Mouse (Mus musculus) E14TG2a.4 (cell line): Measurements from ENCODE around the gene Vwa1.

Source experiments
- H3K27me3 ChIP-seq: 2 replicates; pipeline ENCODE4 v1.6.1; 2014; ENCODE audit warnings: low read length, control low read depth; ENCODE audit not compliant: insufficient read depth
- H3K36me3 ChIP-seq: 2 replicates; pipeline ENCODE4 v1.6.1; 2014; ENCODE audit warnings: low read length, control low read depth; ENCODE audit not compliant: insufficient read depth
- H3K4me1 ChIP-seq: replicated peaks from 2 replicates; pipeline ENCODE4 v1.6.1; 2014; ENCODE audit warnings: low read depth, low read length, control low read depth
- H3K4me3 ChIP-seq: replicated peaks from 2 replicates; pipeline ENCODE4 v1.5.1; 2014; ENCODE audit warnings: mild to moderate bottlenecking, low read length
- H3K9me3 ChIP-seq: 2 replicates; pipeline ENCODE4 v1.6.1; 2014; ENCODE audit warnings: low read length, control low read depth
- CTCF ChIP-seq: conservative IDR thresholded peaks from 2 replicates; pipeline ENCODE4 v1.5.1; 2014; ENCODE audit warnings: low read length
- NANOG ChIP-seq: IDR thresholded peaks from 2 replicates; pipeline ENCODE4 v1.6.1; 2014; ENCODE audit warnings: borderline replicate concordance, low read length, mixed read lengths
- POU5F1 ChIP-seq: IDR thresholded peaks from 2 replicates; pipeline ENCODE4 v1.6.1; 2014; ENCODE audit warnings: low read length, borderline replicate concordance

The Vwa1 gene

DNA sequence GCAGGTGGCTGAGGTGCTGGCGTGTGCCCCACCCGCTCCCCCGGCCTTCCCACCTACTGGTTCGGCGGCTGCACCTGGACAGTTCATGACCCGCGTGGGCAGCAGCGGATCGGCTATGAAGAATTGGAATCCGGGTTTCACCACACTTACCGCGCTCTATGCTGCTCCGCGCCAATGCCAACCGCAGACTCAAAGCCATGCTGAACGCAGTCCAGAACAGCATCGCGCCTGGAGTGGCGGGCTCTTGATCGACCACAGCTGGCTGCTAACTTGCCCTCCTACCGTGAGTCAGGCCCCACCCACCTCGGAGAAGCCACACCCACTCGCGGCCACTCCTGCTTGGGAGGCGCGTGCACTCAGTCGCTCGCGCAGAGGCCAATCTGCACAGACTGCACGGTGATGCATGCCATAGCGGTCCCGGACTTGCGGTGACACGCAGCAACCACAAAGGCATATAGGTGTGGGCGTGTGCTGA lies at the start of gene Vwa1:
Gene Vwa1 (minus strand): TSS at position 419 of the 475 bp plus-strand sequence.
- H3K27me3 ChIP-seq: peaks cover 75% of the 10 kb centered on the region
- TF ChIP-seq NANOG (peak; percentile 31; the same call in 1 of the 2 replicates), CTCF (no peak)
- peaks cover 63% of the 10 kb centered on the region for H3K4me1 ChIP-seq
- H3K36me3 ChIP-seq: no peaks in the 10 kb centered on the region
- no peaks in the 10 kb centered on the region for H3K9me3 ChIP-seq
- peak within 1 kb of the TSS; percentile 76 for H3K4me3 ChIP-seq

DNA sequence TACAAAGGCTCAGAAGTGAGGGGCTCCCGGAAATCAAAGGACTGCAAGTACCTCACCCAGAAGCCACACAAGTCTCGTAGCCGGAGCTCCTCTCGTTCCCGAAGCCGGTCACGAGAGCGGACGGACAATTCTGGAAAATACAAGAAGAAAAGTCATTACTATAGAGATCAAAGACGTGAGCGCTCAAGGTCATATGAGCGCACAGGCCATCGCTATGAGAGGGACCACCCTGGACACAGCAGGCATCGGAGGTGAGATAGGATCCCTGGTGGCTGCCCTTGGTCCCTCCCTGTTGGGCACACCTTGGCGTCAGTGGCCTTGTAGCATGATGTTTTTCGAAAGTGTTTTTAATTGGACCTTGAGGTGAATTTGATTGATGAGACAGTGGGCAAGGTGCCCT lies 48.9 kb upstream of the Vwa1 start:
- Histone ChIP-seq H3K36me3 (peaks cover 97% of the 10 kb centered on the region), H3K27me3 (no peaks in the 10 kb centered on the region), H3K4me3 (no peak overlapping the region), H3K4me1 (peaks cover 35% of the 10 kb centered on the region), H3K9me3 (no peaks in the 10 kb centered on the region)
- TF ChIP-seq CTCF: no peak
- TF ChIP-seq POU5F1: no peak
- TF ChIP-seq NANOG: no peak

- Histone ChIP-seq H3K4me3 (no peak overlapping the region), H3K27me3 (no peaks in the 10 kb centered on the region), H3K9me3 (no peaks in the 10 kb centered on the region), H3K36me3 (peaks cover 99% of the 10 kb centered on the region), H3K4me1 (peaks cover 49% of the 10 kb centered on the region)
- TF ChIP-seq CTCF: no peak; the same call in 1 of the 2 replicates
- TF ChIP-seq POU5F1: no peak
- TF ChIP-seq NANOG: no peak
These were observed 46.5 kb upstream of the Vwa1 start for GRCm38 (mm10) chr4:155821025-155821424.

DNA sequence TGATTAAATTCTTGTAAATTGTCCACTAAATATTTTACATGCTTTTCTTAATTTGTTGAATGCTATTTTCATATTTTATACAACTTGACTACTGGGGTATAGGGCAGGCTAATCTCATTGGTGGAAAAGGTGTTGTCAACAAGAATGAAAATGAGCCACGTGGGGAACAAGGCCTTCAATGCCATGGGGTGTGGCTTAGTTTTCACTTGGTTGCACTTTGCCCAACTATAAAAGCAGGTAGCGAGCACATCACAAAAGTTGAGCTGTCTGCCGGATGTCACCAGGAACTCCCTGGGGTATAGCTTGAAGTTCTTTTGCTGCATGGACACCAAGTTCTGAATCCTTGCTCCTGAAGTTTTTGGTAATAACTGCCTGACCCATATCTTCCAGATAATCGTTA lies 43.0 kb upstream of the Vwa1 start:
- Histone ChIP-seq H3K4me3 (no peak overlapping the region), H3K4me1 (peaks cover 56% of the 10 kb centered on the region), H3K36me3 (peaks cover 93% of the 10 kb centered on the region), H3K9me3 (no peaks in the 10 kb centered on the region), H3K27me3 (no peaks in the 10 kb centered on the region)
- TF ChIP-seq POU5F1: no peak
- TF ChIP-seq CTCF: no peak
- no peak for TF ChIP-seq NANOG

DNA sequence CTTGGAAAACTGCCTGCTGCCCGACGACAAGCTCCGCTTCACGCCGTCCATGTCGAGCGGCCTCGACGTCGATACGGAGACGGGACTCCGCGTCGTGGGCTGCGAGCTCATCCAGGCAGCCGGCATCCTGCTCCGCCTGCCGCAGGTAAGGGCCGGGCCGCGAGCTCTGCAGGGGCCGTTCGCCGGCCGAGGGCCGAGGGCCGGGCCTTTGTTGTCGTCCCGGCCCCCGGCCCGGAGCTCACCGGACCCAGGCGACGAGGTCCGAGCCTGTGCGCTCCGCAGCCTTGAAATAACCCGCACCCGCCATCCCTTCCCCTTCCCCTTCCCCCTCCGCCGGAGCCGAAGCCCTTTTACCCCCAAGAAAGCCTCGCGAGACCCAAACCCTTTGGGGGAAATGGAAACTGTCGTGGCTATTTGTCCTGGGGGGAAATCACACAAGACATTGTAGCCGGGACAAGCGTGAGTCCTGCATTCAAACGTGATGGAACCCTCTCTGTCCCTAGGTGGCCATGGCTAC lies 38.2 kb upstream of the Vwa1 start:
- H3K9me3 ChIP-seq: no peaks in the 10 kb centered on the region
- peaks cover 58% of the 10 kb centered on the region for H3K4me1 ChIP-seq
- peaks cover 83% of the 10 kb centered on the region for H3K36me3 ChIP-seq
- no peaks in the 10 kb centered on the region for H3K27me3 ChIP-seq
- H3K4me3 ChIP-seq: peak overlapping the region; percentile 94
- TF ChIP-seq CTCF (no peak), NANOG (no peak), POU5F1 (no peak)

DNA sequence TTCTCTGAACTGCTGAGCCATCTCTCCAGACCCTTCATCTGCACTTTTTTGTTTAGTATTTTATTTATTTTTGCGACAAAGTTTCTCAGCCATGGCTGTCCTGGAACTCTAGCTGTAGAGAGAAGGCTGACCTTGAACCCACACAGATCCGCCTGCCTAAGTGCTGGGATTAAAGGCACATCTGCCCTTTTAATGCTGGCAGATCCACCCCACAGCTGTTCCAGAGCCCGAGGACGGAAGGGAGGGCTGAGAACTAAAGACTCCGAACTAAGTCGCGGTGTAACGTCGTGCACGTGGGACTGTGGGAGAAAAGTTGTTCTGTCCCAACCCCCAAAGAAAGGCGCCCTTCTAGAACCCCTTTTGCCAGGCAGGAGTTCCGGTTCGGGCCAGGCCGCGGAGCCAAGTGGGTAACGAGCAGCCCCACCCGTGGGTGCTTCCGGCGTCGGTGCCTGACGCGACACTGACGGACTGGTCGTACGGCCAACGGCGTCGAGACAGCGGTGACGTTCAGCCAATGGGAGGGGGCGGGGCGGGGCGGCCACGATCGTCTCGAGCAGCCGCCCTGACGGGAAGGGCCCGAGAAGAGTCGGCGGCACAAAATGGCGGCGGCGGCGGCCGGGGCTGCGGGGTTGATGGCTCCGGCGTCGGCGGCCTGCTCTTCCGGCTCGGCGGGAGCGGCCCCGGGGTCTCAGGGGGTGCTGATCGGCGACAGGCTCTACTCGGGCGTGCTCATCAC lies 37.6 kb upstream of the Vwa1 start, which contains the start of gene Ccnl2:
Gene Ccnl2 (plus strand): TSS at position 561 of the 736 bp plus-strand sequence.
- no peak for TF ChIP-seq NANOG
- no peak for TF ChIP-seq POU5F1
- TF ChIP-seq CTCF: no peak
- no peaks in the 10 kb centered on the region for H3K9me3 ChIP-seq
- peaks cover 83% of the 10 kb centered on the region for H3K36me3 ChIP-seq
- no peaks in the 10 kb centered on the region for H3K27me3 ChIP-seq
- H3K4me1 ChIP-seq: peaks cover 52% of the 10 kb centered on the region
- H3K4me3 ChIP-seq: peak within 1 kb of the TSS; percentile 94

GRCm38 (mm10) chr4:155807841-155808240 lies 33.3 kb upstream of the Vwa1 start:
- no peak overlapping the region for H3K4me3 ChIP-seq
- no peaks in the 10 kb centered on the region for H3K27me3 ChIP-seq
- no peaks in the 10 kb centered on the region for H3K9me3 ChIP-seq
- TF ChIP-seq POU5F1: no peak
- TF ChIP-seq NANOG: no peak
- no peak for TF ChIP-seq CTCF
- peaks cover 74% of the 10 kb centered on the region for H3K36me3 ChIP-seq
- peaks cover 36% of the 10 kb centered on the region for H3K4me1 ChIP-seq

DNA sequence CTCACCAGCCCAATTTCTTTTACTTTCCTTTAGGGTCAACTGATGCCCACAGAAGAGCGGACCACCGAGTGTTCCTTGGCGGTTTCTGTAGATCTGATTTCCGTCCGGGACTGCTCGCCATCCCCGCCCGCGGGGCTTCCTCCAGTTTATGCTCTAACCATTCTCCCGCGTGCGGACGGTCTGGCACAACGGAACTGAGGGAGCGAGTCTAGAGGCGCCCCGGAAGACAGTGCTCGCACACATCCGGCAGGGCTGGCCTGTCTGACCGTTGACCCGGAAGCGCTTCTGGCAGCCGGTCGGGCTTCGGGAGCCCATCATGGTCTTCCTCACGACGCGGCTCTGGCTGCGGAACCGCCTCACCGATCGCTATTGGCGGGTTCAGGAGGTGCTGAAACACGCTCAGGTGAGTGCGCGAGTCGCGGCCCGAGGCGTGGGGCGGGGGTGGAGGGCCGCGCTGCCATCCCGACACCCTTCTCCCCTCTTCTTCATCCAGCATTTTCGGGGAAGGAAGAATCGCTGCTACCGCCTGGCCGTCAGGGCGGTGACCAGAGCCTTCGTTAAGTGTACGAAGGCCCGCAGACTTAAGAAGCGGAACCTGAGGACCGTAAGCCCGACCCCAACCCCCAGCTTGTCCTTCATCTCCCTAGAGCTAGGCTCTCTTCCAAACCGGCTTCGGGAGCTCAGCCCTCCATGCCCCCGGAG lies 29.0 kb upstream of the Vwa1 start:
- Histone ChIP-seq H3K36me3 (peaks cover 43% of the 10 kb centered on the region), H3K4me3 (peak overlapping the region; percentile 98), H3K27me3 (no peaks in the 10 kb centered on the region), H3K9me3 (no peaks in the 10 kb centered on the region), H3K4me1 (peaks cover 22% of the 10 kb centered on the region)
- TF ChIP-seq POU5F1: no peak
- TF ChIP-seq NANOG: no peak
- no peak for TF ChIP-seq CTCF
